Mouse (Mus musculus): ENCODE data around the gene Wnk1. TPM values are rescaled to one million over a fixed set of nuclear protein-coding genes. Genes with fewer than 3 reads are reported as not detected.
"Not testable (repeated sequence)": the region's sequence is repeated elsewhere in the genome, so short reads cannot be mapped to it uniquely, and the experiment has no call there.

Wnk1 gene
- polyA plus RNA-seq (2012; rRNA removed) = 46.9 and 50.8 TPM in 2 replicates
- polyA plus RNA-seq (2014; fragmentation: Nextera tagmentation; extraction: Ambion mirVana) = 26.9 and 29.0 TPM in 2 replicates

DNA sequence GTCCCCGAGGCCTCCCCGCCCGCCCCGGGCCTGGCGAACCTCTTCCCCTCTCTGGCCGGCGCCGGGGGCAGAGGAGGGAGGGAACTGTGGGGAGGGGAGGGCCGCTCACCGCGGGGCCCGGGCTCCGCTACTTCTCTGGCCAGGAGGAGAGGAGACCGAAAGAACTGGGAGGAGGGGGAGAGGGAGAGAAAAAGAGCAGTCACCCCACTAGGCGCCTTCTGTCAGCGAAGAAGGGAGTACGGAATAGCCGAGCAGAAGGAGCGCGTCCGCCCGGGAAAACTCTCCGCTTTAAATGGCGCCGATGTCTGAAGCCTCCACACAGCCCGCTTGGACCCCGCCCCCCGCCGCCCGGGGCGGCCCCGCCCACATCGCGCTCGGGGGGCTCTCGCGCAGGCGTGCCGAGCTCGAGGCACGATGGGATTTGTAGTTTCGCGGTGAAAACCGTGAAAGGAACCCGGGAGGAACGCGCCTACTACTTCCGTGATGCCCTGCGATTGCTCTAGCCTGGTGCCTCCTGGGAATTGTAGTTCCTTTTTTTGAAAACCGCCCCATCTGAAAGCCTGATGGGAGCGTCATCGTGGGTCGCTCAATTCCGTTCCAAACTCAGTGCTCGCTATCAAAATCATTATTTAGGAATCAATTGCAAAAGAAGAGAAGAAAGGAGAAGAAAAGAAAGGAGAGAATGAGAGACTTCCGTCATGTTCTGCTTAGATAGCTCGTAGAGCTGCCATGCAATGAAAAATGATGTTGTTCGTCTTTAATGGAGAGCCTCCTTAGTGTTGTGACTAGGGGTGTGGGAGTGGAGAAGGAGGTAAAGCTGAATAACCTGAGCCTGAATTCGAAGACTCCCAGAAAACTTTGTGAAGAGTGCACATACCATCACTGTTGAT lies at the start of gene Wnk1:
Gene Wnk1 (minus strand): TSS at position 307 of the 890 bp plus-strand sequence.
- ATAC-seq (ENCODE audit: insufficient read depth) (peak; percentile 85), DNase-seq (ENCODE audit: low read depth in 3 of 3, low spot score in 3 of 3) (peak; percentile 98 to 99 (median 99))
- Histone ChIP-seq H3K4me1 (replicated peaks; ENCODE audit: control insufficient read depth in 2 of 2, insufficient read depth in 2 of 2, low read length in 1 of 2) (no peaks in the 10 kb centered on the region), H3K4me2 (ENCODE audit: low read depth) (peak within 1 kb of the TSS; percentile 99), H3K36me3 (replicated peaks; ENCODE audit: control insufficient read depth, insufficient read depth, low read depth) (peaks cover 19% of the 10 kb centered on the region), H3K27ac (peak within 1 kb of the TSS; percentile 99), H3K9me3 (ENCODE audit: control insufficient read depth, low read length) (no peaks in the 10 kb centered on the region), H3K4me3 (ENCODE audit: insufficient read depth in 1 of 2, low read depth in 2 of 2, low read length in 2 of 2) (peak within 1 kb of the TSS; percentile 81 to 88), H3K27me3 (ENCODE audit: control insufficient read depth, insufficient read depth, low read length) (no peaks in the 10 kb centered on the region), H3K9ac (replicated peaks) (peak within 1 kb of the TSS; percentile 99)
- TF ChIP-seq EP300 (IDR thresholded peaks at IDR 0.05; ENCODE audit: low read depth) (0 out of 2 replicates have a peak, but pooled peaks have one; percentile 27), CTCF (IDR thresholded peaks at IDR 0.05; ENCODE audit: low read depth) (no peak)
- WGBS (ENCODE audit: insufficient replicate concordance) = under 1% methylated on average over 58 of the region's 59 CpGs

DNA sequence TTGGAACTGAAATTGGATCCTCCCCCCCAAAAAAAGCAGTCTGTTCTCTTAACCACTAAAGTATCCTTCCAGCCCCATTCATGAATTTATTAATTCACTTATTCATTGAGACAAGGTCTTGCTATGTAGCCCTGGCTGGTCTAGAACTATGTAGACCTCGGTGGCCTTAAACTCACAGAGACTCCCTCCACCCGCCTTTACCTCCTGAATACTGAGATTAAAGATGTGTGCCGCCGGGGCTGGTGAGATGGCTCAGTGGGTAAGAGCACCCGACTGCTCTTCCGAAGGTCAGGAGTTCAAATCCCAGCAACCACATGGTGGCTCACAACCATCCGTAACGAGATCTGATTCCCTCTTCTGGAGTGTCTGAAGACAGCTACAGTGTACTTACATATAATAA lies 48.6 kb upstream of the Wnk1 start:
- not testable (repeated sequence) for H3K4me1 ChIP-seq (replicated peaks; ENCODE audit: control insufficient read depth in 2 of 2, insufficient read depth in 2 of 2, low read length in 1 of 2); ATAC-seq (ENCODE audit: insufficient read depth); DNase-seq (ENCODE audit: low read depth in 3 of 3, low spot score in 3 of 3); H3K9ac ChIP-seq (replicated peaks); H3K36me3 ChIP-seq (replicated peaks; ENCODE audit: control insufficient read depth, insufficient read depth, low read depth); H3K9me3 ChIP-seq (ENCODE audit: control insufficient read depth, low read length); H3K4me3 ChIP-seq (ENCODE audit: insufficient read depth in 1 of 2, low read depth in 2 of 2, low read length in 2 of 2); H3K27ac ChIP-seq; H3K27me3 ChIP-seq (ENCODE audit: control insufficient read depth, insufficient read depth, low read length); H3K4me2 ChIP-seq (ENCODE audit: low read depth)
- WGBS (ENCODE audit: insufficient replicate concordance) = 76% methylated on average over 6 of the region's 8 CpGs

DNA sequence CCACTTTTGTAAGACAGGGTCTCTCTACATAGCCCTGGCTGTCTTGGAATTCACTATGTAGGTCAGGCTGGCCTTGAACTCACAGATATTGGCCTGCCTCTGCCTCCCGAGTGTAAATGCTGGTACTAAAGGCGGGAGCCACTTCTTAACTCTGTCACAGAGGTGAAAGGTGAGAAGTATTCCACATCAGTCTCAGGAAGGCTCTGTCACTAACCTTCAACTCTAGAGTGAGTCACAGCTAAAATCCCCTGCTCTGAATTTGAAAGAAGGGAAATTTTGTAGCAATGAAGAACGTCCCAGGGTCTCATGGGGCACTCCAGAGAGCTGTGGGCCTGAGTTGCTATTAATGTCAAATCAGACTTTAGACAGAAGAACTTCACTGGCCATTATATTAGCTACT lies 47.4 kb upstream of the Wnk1 start:
- no peaks in the 10 kb centered on the region for H3K9me3 ChIP-seq (ENCODE audit: control insufficient read depth, low read length)
- no peaks in the 10 kb centered on the region for H3K36me3 ChIP-seq (replicated peaks; ENCODE audit: control insufficient read depth, insufficient read depth, low read depth)
- DNase-seq (ENCODE audit: low read depth in 3 of 3, low spot score in 3 of 3) (no peak), ATAC-seq (ENCODE audit: insufficient read depth) (no peak)
- H3K9ac ChIP-seq (replicated peaks) = no peak overlapping the region
- no peak overlapping the region for H3K4me3 ChIP-seq (ENCODE audit: insufficient read depth in 1 of 2, low read depth in 2 of 2, low read length in 2 of 2)
- TF ChIP-seq EP300 (IDR thresholded peaks at IDR 0.05; ENCODE audit: low read depth) (no peak), CTCF (IDR thresholded peaks at IDR 0.05; ENCODE audit: low read depth) (no peak)
- WGBS (ENCODE audit: insufficient replicate concordance) = 63% methylated on average over 3 of the region's 3 CpGs
- peaks cover 0 to 3% of the 10 kb centered on the region in 2 experiments; a peak in 1 of 4 replicates for H3K4me1 ChIP-seq (replicated peaks; ENCODE audit: control insufficient read depth in 2 of 2, insufficient read depth in 2 of 2, low read length in 1 of 2)
- no peak overlapping the region for H3K4me2 ChIP-seq (ENCODE audit: low read depth)
- H3K27me3 ChIP-seq (ENCODE audit: control insufficient read depth, insufficient read depth, low read length) = no peaks in the 10 kb centered on the region; the same call in 1 of the 2 replicates
- no peak overlapping the region for H3K27ac ChIP-seq

DNA sequence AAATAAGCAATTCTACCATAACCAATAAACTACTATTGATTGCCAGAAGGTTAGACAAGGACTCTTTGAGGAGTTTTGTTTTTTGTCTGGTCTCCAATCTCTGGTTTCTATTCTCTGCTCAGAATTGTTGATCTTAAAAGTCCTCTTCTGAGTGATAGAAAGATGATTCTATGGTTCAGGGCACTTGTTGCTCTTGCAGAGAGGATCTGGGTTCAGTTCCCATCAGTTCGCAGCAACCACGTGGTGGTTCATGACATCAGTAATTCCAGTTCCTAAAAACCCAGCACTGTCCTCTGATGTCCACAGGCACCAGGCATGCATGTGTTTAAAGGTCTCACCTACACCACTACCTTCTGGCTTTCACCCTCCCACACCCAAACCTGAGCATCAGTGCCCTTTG lies 46.5 kb upstream of the Wnk1 start:
- H3K4me1 ChIP-seq (replicated peaks; ENCODE audit: control insufficient read depth in 2 of 2, insufficient read depth in 2 of 2, low read length in 1 of 2) = peaks cover 0 to 3% of the 10 kb centered on the region in 2 experiments; a peak in 1 of 4 replicates
- no peak overlapping the region for H3K9ac ChIP-seq (replicated peaks)
- H3K4me2 ChIP-seq (ENCODE audit: low read depth) = no peak overlapping the region
- H3K9me3 ChIP-seq (ENCODE audit: control insufficient read depth, low read length) = no peaks in the 10 kb centered on the region
- H3K27ac ChIP-seq = no peak overlapping the region
- no peaks in the 10 kb centered on the region; the same call in 1 of the 2 replicates for H3K27me3 ChIP-seq (ENCODE audit: control insufficient read depth, insufficient read depth, low read length)
- DNase-seq (ENCODE audit: low read depth in 3 of 3, low spot score in 3 of 3) (no peak), ATAC-seq (ENCODE audit: insufficient read depth) (no peak)
- H3K36me3 ChIP-seq (replicated peaks; ENCODE audit: control insufficient read depth, insufficient read depth, low read depth) = no peaks in the 10 kb centered on the region
- TF ChIP-seq CTCF (IDR thresholded peaks at IDR 0.05; ENCODE audit: low read depth) (no peak), EP300 (IDR thresholded peaks at IDR 0.05; ENCODE audit: low read depth) (no peak)
- WGBS (ENCODE audit: insufficient replicate concordance) = 62% methylated on average over 2 of the region's 2 CpGs
- H3K4me3 ChIP-seq (ENCODE audit: insufficient read depth in 1 of 2, low read depth in 2 of 2, low read length in 2 of 2) = no peak overlapping the region

DNA sequence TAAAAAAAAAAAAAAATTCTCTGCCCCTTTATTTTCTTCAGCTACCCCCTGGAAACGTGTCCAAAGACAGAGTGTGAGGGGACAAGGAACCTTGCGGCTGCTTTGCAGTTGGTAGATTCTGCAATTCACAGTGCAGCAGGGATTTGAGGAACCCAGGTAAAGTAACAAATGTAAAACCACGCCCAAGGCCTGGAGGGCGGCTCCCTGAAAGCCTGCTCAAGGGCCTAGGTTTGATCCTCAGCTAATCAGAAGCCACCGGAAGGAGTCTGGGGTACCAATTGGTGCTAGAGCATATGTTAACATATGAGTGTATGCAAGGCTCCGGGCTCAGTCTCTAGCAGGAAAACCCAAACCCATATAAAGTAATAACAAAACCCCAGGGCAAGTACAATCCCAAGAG lies 45.0 kb upstream of the Wnk1 start:
- TF ChIP-seq CTCF (IDR thresholded peaks at IDR 0.05; ENCODE audit: low read depth) = no peak
- TF ChIP-seq EP300 (IDR thresholded peaks at IDR 0.05; ENCODE audit: low read depth) = no peak
- H3K27me3 ChIP-seq (ENCODE audit: control insufficient read depth, insufficient read depth, low read length) = no peaks in the 10 kb centered on the region; the same call in 1 of the 2 replicates
- H3K9ac ChIP-seq (replicated peaks) = no peak overlapping the region
- no peak overlapping the region for H3K27ac ChIP-seq
- no peak overlapping the region for H3K4me3 ChIP-seq (ENCODE audit: insufficient read depth in 1 of 2, low read depth in 2 of 2, low read length in 2 of 2)
- H3K9me3 ChIP-seq (ENCODE audit: control insufficient read depth, low read length) = no peaks in the 10 kb centered on the region
- H3K4me1 ChIP-seq (replicated peaks; ENCODE audit: control insufficient read depth in 2 of 2, insufficient read depth in 2 of 2, low read length in 1 of 2) = peaks cover 0 to 3% of the 10 kb centered on the region in 2 experiments; a peak in 1 of 4 replicates
- H3K4me2 ChIP-seq (ENCODE audit: low read depth) = no peak overlapping the region
- 43% methylated on average over 6 of the region's 6 CpGs for WGBS (ENCODE audit: insufficient replicate concordance)
- H3K36me3 ChIP-seq (replicated peaks; ENCODE audit: control insufficient read depth, insufficient read depth, low read depth) = no peaks in the 10 kb centered on the region
- ATAC-seq (ENCODE audit: insufficient read depth) (no peak), DNase-seq (ENCODE audit: low read depth in 3 of 3, low spot score in 3 of 3) (no peak)

Measured in liver, embryonic 14.5 days (tissue).